Mouse (Mus musculus) adrenal gland, postnatal 14 days (tissue): Measurements from ENCODE around the gene Rgma. TPM values are rescaled to one million over a fixed set of nuclear protein-coding genes. Genes with fewer than 3 reads are reported as not detected.
A peak's percentile ranks its signal among the peaks of the same experiment; 100 is the strongest.

Source experiments
- DNase-seq: peaks from one replicate; pipeline ENCODE4 v3.0.0; 2021; ENCODE audit warnings: mixed read lengths
- total RNA-seq: library from RNA; stranded (reverse); gene quantifications from 2 replicates; pipeline ENCODE4 v1.2.3, GENCODE M21; 2021

The Rgma gene
- total RNA-seq, 1 experiment from 2014 or later: 10.0 TPM

DNA sequence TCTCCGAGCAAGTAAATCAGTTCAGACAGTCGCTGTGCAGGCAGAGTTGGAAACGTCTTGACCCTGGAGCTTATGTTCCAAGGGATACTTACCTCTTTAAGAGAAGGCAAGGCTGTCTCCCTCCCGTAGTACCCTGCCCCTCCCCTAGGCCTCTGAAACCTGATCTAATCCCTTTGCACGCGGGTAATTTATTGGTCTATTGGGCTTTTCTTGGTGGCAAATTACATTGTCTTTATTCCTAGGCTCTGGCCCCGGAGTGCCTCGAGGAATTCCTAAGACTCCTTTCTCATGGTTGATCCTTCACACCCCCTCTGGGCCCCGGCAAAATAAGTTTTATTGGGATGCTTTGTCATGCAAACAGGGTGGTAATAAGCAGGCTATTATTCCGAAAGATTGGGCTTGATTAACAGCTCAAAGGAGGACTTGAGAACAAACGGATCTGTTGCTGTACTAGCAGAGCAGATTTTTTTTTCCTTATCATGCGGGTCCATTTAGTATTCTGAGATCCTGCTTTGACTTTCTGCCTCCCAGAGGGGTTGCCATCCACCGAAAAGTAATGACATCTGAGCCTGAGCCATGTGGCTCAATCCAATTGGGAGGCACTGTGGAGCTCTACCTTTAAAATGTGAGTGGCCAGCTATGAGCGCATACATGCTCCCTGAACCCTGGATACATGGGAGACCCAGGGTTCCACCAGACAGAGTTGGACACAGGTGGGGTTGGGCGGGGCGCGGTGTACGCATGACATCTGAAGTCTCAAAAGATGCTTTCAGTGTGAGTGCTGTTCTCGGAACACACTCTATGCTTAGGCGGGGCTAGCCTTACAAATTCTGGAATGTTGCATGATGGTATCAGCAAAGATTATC is 25.0 kb downstream of the Rgma start:
- no peak for DNase-seq

DNA sequence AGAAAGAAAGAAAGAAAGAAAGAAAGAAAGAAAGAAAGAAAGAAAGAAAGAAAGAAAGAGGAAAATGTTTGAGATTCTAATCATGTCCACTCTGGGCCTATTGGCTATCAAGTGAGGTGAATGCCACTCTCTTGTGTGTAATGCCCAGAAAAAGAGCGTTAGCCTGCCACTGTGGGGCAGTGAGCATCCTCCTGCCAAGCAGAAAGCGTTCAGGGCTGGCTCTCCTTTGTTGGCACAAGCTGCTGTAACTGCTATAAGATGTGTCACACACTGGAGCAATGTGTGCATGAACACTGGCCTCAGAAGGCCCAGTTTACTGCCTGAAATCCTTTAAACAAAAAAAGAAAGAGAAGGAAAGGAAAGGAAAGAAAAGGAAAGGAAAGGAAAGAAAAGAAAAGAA is 26.8 kb downstream of the Rgma start:
- DNase-seq: no peak

DNA sequence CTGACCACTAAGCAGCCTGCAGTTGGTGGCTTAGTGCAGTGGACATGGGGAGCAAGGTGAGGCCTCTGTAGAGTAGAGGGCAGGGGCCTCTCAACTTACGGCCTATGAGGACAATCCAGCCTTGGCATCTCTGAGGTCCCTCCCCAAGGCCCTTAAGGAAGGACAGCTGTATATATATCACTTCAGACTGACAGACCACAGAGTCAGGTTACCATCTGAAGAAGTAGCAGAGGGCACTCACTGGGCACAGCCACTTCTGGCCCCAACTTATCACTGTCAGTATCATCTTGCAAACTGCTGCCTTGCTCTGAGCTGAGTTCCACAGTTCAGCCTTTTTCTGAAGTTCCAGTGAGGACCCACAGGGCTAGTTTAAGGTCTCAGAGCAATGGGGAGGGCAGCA is 27.4 kb downstream of the Rgma start:
- no peak for DNase-seq

DNA sequence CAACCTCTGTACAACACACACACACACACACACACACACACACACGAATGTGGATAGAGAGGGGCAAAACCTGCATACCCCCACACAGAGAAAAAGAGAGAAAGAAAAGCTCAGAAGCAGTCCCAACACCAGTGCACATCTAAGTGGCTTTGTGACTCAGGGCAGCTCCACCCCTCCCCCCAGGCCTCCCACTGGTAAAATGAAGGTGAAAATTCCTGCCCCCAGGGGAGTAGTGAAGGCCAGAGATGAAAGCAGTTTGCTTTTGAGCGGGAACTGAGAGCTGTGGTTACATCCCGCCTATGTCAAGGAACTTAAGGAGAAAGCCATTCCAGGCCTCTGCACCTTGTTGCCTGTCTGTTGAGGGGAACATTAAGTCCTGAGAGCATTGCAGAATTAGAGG is 28.2 kb downstream of the Rgma start:
- DNase-seq: peak; percentile 40

DNA sequence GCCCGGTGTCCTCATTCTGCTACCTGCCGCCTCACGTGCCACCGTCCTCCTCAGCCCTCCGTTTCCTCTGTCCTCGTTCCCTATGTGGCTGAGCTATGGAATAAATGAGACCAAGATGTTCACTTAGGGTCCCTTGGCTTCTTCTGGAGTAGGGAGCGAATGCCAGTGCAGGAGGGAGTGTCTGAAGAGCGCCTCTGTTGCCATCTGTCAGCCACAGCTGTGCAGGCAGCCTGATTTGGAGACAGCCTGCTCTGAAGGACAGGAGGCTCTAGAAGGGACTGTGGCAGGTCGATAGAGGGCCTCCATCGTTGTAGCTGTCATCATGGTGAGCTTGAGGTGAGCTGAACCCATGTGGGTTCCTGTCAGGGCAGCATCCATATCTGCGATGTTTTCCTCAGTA is 30.2 kb downstream of the Rgma start:
- DNase-seq: no peak

DNA sequence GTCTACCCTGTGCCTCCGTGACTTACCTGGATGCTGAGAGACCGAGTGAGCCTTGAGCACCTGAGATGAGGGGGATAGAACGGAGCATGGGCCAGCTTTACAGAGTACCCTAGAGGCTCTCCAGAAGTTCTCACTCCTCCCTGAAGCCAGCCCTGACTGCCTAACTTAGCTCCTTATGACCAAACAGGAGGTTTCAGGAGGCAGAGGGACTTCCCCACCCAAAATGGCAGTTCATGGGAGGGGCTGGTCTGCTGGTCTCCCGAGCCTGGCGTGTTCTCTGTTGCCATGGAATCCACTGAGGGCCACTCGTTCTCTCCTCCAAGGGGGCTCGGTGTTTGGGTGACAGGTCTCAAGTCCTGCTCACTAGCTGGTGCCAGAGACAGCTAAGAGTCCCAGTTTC is 36.2 kb downstream of the Rgma start:
- no peak for DNase-seq

DNA sequence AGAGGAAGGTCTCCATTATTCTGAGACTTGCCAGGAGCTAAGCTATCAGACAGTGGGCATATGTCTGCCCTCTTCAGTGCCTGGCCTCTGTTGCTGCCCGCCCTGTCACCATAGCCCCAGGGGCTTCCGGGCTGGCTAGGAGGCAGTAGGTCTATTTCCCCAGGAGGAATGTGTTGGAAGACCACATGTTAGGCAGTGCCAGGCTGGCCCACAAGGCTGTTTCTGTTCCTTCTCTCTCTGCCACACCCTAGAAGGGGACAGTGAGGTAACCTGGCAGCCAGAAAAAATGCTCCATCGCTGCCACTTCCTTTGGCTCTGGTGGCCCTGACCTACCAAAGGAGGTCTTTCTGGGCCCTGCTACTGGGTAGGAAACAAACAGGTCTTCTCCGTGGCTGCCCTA is 36.7 kb downstream of the Rgma start:
- DNase-seq: no peak

DNA sequence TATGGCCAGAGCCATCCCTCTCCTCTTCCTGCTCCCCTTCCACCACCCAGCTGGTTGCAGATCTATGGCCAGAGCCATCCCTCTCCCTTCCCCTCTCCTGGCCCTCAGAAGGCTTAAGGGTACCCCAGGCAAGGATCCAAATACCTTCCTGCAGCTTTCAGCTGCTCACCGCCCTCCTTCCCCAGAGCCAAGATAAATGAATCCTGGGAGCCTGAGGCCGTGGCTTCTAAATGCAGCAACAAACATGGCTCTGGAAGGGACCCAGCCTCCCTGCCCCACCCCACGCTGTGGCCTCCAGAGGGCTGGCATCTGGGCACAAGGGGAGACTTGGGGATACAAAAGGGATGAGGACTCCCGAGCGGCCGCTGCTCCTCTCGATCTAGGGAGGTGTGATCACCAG is 37.1 kb downstream of the Rgma start:
- DNase-seq: no peak

DNA sequence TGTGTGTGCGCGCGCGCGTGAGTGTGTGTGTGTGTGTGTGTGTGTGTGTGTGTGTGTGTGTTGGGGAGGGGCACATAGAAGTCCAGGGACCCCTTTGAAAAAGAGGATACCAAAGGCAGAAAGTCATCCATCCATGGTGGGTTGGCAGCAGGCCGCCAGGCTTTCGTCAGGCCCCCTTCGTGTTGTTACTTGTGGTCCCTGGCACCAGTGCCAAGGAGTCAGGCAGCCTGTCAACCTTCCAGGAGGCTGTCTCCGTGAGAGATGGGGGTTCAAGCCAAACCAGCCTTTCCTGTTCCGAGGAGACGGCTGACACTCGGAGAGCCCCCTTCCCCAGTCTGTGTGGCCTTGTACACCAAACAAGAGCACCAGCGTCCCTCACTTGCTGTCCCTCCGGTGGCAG is 38.9 kb downstream of the Rgma start:
- DNase-seq: no peak

DNA sequence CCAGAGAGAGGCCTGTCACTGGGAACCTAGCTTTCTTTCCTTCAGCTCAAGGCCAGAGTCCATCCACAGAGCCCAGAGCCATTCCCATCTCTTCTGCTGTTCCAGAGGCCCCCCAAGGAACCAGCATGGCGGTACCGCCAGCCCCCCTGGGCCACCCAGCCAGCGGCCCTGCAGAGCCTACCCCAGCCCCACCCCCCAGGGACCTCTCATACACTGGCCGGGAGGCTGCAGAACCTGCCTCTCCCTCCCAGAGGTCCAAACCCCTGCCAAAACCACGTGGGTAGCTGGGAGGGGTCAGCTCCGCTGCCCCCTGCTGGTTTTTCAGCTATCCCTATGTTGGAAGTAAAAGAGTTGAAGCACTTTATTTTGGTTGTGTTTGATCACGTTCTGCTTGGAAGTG is 44.1 kb downstream of the Rgma start:
- DNase-seq: peak; percentile 33

DNA sequence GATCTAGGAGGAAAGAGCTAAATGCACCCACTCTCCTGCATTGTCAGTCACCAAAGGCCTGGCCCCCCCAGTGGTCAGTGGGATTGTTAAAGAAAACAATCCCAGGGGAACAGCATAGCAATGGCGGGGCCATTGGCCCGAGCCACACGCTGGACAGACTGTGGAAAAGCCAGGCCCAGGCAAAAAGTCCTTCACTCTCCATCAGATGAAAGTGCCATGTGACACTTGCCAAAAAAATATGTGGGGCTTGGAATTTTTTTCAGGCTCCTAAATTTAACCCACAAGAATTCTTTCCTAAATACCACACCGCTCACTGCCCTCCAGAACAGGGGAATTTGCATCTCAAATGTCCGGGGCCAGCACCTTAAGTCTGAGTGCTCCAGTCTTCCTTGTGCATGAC is 45.5 kb downstream of the Rgma start:
- no peak for DNase-seq

DNA sequence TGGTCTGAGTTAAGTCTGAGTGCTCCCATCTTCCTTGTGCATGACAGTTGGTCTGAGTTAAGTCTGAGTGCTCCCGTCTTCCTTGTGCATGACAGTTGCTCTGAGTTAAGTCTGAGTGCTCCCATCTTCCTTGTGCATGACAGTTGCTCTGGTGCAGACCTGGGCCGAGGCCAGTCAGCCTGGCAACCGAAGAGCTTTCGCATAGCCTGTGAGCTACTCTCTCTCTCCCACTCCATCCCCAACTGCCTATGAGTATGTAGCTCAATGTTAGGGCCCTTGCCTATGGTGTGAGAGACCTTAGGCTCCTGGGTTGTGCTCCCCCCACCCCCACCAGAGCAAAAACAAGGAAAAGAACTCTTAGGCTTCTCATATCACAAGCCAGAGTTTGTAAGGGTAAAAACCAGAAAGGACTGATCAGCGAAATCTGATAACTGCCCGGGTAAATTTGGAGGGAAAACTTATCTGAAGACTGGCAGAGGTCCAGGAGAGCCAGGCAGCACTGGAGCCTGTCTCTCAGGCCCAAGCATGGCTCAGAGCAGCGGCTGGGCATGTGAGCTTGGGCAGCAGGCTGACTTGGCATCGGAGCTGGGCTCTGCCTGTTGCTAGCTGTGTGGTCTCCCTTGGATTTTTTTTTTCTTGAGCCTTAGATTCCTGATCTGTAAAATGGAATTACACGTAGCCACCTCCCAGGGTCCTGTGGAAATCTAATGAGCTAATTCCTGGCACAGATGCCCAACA is 46.1 kb downstream of the Rgma start:
- no peak for DNase-seq

DNA sequence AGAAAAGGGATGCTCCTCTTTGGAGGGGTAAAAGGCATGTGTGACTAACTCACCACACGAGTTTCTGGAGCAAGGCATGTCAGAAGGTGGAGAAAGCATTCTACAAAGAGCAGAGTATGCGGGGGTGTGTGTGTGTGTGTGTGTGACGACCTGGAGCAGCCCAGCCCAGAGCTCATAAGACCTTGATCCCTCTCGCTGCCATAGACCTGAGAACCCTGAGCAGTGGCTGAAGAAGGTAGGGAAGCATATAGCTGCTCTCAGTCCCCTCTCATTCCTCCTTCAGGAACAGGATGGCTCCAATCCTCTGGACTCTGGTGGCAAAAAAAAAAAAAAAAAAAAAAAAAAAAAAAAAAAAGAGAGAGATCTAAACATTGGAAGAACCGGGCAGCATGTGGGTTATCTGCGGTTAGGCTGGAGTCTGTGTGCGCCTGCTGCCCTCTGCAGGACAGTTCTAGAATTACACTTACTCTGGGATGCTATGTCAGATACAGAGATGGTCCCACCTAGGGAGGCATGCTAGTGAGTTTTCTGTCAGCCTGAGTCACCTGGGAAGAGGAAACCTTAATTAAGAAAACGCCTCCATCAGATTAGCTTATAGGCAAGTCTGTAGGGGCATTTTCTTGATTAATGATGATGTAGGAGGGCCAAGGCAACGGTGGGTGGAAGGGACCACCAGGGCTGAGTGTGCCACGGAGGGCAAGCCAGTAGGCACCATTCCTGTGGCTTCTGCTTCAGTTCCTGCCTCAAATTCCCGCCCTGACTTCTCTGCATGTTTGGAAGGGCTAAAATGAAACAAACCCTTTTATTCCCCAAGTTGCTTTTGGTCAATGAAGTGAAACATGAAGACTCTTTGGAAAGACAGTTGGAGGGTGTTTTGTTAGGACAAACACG is 47.2 kb downstream of the Rgma start:
- DNase-seq: peak; percentile 82

DNA sequence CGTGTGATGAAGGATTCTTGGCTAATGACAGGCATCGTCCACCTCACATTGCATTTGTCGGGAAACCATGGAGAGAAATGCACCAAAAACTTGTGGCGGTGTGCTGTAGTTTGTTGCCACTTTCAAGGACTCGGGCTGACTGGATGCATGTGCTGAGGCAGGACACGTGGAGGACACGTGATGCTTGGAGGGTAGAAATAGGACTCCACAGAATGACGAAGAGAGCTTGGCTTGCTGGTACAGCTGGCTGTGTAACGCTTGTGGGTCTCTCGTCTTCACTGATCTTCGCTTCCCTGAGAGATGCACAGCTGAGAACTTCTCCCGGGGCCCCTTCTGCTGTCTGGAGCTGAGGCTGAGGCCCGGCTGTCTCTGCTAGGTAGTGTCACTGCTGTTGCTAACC is 47.9 kb downstream of the Rgma start:
- DNase-seq: peak; percentile 50

DNA sequence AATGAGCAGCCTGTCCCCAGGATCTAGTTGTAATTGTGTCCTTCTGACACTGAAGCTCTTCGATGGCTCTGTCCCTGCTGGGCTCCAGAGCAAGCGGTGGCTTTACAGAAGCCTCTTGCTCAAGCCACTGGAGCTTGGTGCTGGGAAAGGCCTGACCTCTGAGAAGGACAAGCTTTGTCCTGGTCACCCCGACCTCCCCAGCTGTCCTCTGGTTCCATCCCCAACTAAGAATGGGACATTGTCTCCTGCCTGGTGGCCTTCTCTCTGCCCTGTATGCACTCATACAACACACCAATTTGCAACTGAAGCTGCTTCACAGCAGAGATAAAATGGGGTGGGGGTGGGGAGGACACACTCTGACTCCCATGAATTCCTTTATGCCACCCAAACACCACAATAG is 48.9 kb downstream of the Rgma start:
- peak; percentile 24 for DNase-seq

DNA sequence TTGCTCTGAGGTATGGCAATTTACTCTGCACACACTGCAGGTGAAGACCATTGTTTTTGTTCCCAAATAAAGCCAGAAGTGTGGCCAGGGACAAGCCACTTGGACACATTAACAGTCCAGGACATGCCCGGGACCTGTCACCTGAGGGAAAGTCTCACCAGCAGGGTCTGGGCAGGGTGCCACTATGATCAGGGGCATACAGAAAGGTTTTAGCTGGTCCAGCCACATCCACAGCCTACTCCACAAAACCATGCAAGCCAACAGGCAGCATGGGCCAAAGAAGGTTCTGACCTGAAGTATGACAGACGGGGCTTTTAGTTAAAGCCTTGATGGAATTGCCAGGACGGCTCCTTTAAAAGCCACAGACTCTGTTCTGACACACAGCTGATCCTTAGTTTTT is 49.4 kb downstream of the Rgma start:
- peak; percentile 33 for DNase-seq

DNA sequence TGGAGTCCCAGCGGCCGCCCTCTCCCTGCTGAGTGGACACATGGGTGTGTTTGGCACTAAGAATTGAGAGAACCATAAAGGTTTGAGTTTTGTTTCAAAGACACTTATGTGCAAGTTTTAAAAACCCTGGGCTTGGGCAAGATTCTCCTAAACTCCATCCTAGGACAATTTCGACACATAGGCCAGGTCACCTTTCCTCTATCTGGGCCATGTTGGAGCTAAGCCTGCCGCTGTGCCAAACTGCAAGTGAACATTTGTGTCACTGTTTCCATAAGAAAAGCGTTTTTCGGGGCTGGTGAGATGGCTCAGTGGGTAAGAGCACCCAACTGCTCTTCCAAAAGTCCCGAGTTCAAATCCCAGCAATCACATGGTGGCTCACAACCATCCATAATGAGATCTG is 50.1 kb downstream of the Rgma start:
- DNase-seq: peak; percentile 47

DNA sequence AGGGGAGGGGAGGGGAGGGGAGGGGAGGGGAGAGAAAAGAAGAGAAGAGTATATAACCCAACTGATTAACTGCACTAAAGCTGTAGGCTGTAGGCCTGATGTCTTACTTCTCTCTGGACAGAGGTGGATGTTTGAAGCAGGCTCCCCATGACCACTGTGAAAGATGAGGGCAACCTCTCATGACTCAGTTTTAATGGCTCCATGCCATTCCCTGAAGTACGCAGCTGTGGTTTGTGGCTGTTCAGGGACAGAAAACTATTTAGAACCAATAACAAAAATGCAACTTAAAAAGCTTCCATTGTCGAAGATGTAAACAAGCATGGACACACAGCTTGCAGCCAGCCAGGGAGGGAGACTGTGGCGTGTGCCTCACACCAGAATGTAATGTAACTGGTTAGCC is 50.9 kb downstream of the Rgma start:
- peak; percentile 70 for DNase-seq

DNA sequence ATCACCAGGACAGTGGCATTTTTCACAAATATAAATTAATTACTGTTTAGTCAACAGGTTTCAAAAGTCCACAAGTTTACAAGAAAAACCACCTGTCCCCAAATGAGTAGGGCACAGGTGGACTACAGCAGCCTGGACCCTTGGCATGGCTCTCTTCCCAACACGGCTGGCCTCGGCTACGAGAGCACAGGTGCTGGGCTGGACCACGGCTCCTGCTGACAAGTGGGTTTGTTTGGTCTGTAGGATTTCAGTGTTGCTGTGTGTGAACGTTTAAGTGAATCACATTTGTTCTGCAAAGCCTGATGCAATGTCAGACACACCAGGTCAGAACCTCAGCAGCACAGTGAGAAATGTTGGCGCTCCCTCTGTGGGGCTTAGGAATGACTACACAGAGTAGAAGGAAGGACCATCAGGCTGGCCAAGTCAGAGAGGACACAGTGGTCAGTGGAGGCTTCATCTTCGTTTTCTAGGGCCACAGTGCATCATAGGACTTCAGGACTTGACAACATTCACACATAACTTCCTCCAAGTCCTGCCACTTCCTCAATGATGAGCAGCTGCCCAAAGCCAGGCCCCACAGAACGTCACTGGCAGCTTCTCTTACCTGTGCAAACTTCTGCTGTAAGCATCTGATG is 51.6 kb downstream of the Rgma start:
- no peak for DNase-seq

DNA sequence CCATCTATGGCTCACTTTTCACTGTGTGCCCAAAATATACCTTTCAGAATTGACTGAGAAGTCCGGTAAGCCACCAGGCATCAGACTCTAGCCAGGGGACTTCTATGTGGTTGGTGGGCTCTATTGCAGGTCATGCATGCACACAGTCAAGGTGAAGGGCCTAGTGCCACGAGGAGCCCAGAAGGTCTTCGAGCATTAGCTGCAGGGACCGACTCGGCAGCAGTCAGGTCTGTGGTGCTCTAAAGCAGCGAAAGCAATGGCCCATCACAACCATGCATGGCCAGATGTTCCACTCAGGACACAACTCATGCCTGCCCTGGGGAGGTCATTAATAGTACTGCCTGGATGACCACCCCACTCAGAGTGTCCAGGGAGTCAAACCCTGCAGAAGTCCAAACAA is 52.5 kb downstream of the Rgma start:
- DNase-seq: no peak

DNA sequence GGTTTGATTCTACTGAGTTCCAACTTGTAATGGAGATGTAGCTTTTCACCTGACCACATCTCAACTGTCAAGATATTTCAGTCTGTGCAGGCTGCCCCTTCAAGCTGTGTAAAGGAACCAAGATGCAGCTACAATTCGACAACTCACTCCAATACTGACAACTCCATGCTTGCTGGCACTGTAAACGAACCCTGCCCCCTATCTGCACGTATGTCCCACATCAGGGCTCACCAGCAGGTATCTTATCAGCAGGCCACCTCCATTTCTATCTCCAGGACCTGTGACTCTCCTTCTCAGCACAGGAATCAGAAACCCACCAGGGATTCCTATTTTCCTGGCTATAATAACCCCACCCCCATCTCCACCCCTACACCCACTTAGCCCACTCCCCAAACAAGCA is 53.2 kb downstream of the Rgma start:
- DNase-seq: no peak

DNA sequence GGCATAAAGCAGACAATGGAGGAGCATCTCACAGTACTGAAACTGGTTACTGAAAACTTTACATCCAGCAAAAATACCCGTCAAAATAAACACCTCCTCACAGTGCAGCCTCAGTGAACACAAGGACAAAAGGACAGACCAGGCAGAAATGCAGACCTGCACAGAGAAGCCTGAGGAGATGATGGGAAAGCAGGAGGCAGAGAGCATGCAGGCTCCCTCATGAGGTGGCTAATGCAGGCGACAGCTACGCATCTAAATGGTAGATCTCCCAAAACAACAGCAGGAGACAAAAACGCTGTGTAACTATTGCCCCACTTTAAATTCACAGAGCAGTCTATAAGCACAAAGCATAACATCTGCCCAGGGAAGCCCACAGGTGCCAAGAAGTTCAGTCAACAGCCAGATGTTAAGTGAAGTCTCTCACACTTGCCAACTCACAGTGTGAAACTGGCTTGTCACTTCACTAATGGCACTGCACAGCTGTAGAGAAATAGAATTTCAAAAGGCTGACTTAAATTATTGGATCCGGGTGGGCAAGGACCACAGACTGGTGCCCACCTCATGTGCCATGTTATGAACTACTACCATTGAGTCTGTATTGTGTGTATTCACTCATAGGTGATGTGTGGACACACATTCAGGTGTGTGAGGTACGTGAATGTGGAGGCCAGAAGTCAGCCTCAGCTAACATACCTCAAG is 58.5 kb downstream of the Rgma start:
- no peak for DNase-seq
